ENCODE assay signal across 10 mouse cellular contexts in genomic region chr17:3338821-3339220, GRCm38 (mm10). TPM values are rescaled to one million over a fixed set of nuclear protein-coding genes. Genes with fewer than 3 reads are reported as not detected.
DNase-seq lines count a peak whose midpoint lies in the region; ATAC-seq and TF ChIP-seq lines count a peak whose summit lies in the region.
"Had no signal": no experiment of that assay in that cellular context is flagged by ENCODE, and none has a peak within 500 bp of the region (broad histone marks: within the 10 kb centered on the region; RNA-seq: fewer than 3 reads in every experiment).

No protein-coding gene starts in this region.

- no peak for TF ChIP-seq EP300 in stomach, postnatal 0 days (optimal IDR thresholded peaks at IDR 0.05)
- no peak for TF ChIP-seq EP300 in liver, postnatal 0 days (IDR thresholded peaks at IDR 0.05; ENCODE audit: low read depth)

- peaks cover 17% of the 10 kb centered on the region for H3K4me1 ChIP-seq in intestine, embryonic 14.5 days (replicated peaks; ENCODE audit: control insufficient read depth, insufficient read depth, low read length)
- no peaks in the 10 kb centered on the region for H3K4me1 ChIP-seq in intestine, postnatal 0 days (replicated peaks; ENCODE audit: control insufficient read depth, insufficient read depth, low read length)
- H3K4me1 ChIP-seq in stomach, embryonic 14.5 days (ENCODE audit: control insufficient read depth, insufficient read depth, low read length), result peaks cover 7% of the 10 kb centered on the region; the same call in 1 of the 2 replicates
- H3K4me1 ChIP-seq in stomach, postnatal 0 days (replicated peaks; ENCODE audit: control insufficient read depth, insufficient read depth), result no peaks in the 10 kb centered on the region
- peaks cover 48% of the 10 kb centered on the region for H3K4me1 ChIP-seq in limb, embryonic 14.5 days (ENCODE audit: control insufficient read depth, insufficient read depth, low read length)
- no peaks in the 10 kb centered on the region for H3K4me1 ChIP-seq in liver, postnatal 0 days (ENCODE audit: insufficient read depth)
- H3K4me1 ChIP-seq: liver, embryonic 13.5 days had no signal

- DNase-seq in intestine, embryonic 14.5 days (ENCODE audit: low spot score), result no peak
- no peak for DNase-seq in stomach, postnatal 0 days (ENCODE audit: low spot score)
- DNase-seq in limb, embryonic 14.5 days (ENCODE audit: low spot score), result peak; percentile 38
- no peak for DNase-seq in liver, postnatal 0 days
- no peak for DNase-seq in thymus, postnatal 0 days (ENCODE audit: low spot score)
- DNase-seq in urinary bladder, postnatal 4 days (ENCODE audit: low spot score in 2 of 2), result no peak
- DNase-seq: kidney, postnatal 25 days; liver, embryonic 13.5 days had no signal

- no peak overlapping the region for H3K27ac ChIP-seq in intestine, embryonic 14.5 days (ENCODE audit: low read depth)
- no peak overlapping the region for H3K27ac ChIP-seq in intestine, postnatal 0 days (ENCODE audit: low read depth, low read length)
- no peak overlapping the region for H3K27ac ChIP-seq in stomach, embryonic 14.5 days (ENCODE audit: low read length)
- H3K27ac ChIP-seq in stomach, postnatal 0 days (replicated peaks), result no peak overlapping the region
- H3K27ac ChIP-seq in limb, embryonic 14.5 days (replicated peaks; ENCODE audit: low read depth, low read length), result no peak overlapping the region
- no peak overlapping the region for H3K27ac ChIP-seq in liver, postnatal 0 days (ENCODE audit: low read depth)
- H3K27ac ChIP-seq: liver, embryonic 13.5 days had no signal

- H3K9me3 ChIP-seq in intestine, embryonic 14.5 days (ENCODE audit: control insufficient read depth, low read length), result no peaks in the 10 kb centered on the region
- H3K9me3 ChIP-seq in intestine, postnatal 0 days (ENCODE audit: control insufficient read depth), result no peaks in the 10 kb centered on the region
- no peaks in the 10 kb centered on the region for H3K9me3 ChIP-seq in stomach, embryonic 14.5 days (ENCODE audit: control insufficient read depth, low read depth, low read length)
- H3K9me3 ChIP-seq in stomach, postnatal 0 days (ENCODE audit: control insufficient read depth, low read length), result no peaks in the 10 kb centered on the region
- no peaks in the 10 kb centered on the region for H3K9me3 ChIP-seq in limb, embryonic 14.5 days (ENCODE audit: control insufficient read depth, low read length)
- no peaks in the 10 kb centered on the region for H3K9me3 ChIP-seq in liver, postnatal 0 days (ENCODE audit: low read length)
- H3K9me3 ChIP-seq: liver, embryonic 13.5 days had no signal

- H3K27me3 ChIP-seq in intestine, embryonic 14.5 days (replicated peaks; ENCODE audit: control insufficient read depth, insufficient read depth, low read length), result no peaks in the 10 kb centered on the region
- no peaks in the 10 kb centered on the region for H3K27me3 ChIP-seq in intestine, postnatal 0 days (replicated peaks; ENCODE audit: control insufficient read depth, insufficient read depth, low read length)
- H3K27me3 ChIP-seq in stomach, embryonic 14.5 days (ENCODE audit: control insufficient read depth, insufficient read depth, low read length), result no peaks in the 10 kb centered on the region
- no peaks in the 10 kb centered on the region for H3K27me3 ChIP-seq in stomach, postnatal 0 days (ENCODE audit: control insufficient read depth, insufficient read depth, low read length)
- no peaks in the 10 kb centered on the region for H3K27me3 ChIP-seq in limb, embryonic 14.5 days (ENCODE audit: control insufficient read depth, insufficient read depth, low read length)
- H3K27me3 ChIP-seq in liver, postnatal 0 days (ENCODE audit: insufficient read depth, low read length), result no peaks in the 10 kb centered on the region
- H3K27me3 ChIP-seq: liver, embryonic 13.5 days had no signal

- no peak for TF ChIP-seq POLR2A in limb, embryonic 14.5 days (IDR thresholded peaks at IDR 0.05; ENCODE audit: borderline replicate concordance, extremely low read depth, insufficient read depth, insufficient read length)

- H3K4me2 ChIP-seq in intestine, embryonic 14.5 days (ENCODE audit: low read length), result no peak overlapping the region
- no peak overlapping the region for H3K4me2 ChIP-seq in intestine, postnatal 0 days (replicated peaks; ENCODE audit: low read depth)
- no peak overlapping the region for H3K4me2 ChIP-seq in stomach, embryonic 14.5 days (replicated peaks; ENCODE audit: low read depth, low read length)
- no peak overlapping the region for H3K4me2 ChIP-seq in stomach, postnatal 0 days (replicated peaks; ENCODE audit: low read depth)
- H3K4me2 ChIP-seq in limb, embryonic 14.5 days (replicated peaks; ENCODE audit: low read depth, low read length, severe bottlenecking), result no peak overlapping the region
- H3K4me2 ChIP-seq in liver, postnatal 0 days (ENCODE audit: low read depth, low read length), result no peak overlapping the region
- H3K4me2 ChIP-seq: liver, embryonic 13.5 days had no signal

- peak; percentile 47; the same call in 1 of the 2 replicates for ATAC-seq in intestine, embryonic 14.5 days (replicated peaks; ENCODE audit: low FRiP score, low TSS enrichment, low read depth)
- ATAC-seq in intestine, postnatal 0 days, result no peak
- ATAC-seq in stomach, embryonic 14.5 days (ENCODE audit: insufficient number of reproducible peaks, insufficient read depth, low FRiP score, low read depth), result peak; percentile 46; the same call in 1 of the 2 replicates
- no peak for ATAC-seq in stomach, postnatal 0 days (ENCODE audit: low FRiP score, low TSS enrichment)
- peak; percentile 65; the same call in 1 of the 2 replicates for ATAC-seq in limb, embryonic 14.5 days (ENCODE audit: low FRiP score, low read depth)
- ATAC-seq in liver, postnatal 0 days, result no peak

- H3K9ac ChIP-seq in intestine, embryonic 14.5 days (ENCODE audit: low read length), result no peak overlapping the region
- no peak overlapping the region for H3K9ac ChIP-seq in intestine, postnatal 0 days (ENCODE audit: low read depth, low read length)
- H3K9ac ChIP-seq in stomach, embryonic 14.5 days (replicated peaks; ENCODE audit: low read depth, low read length), result no peak overlapping the region
- no peak overlapping the region for H3K9ac ChIP-seq in stomach, postnatal 0 days (ENCODE audit: low read length)
- no peak overlapping the region for H3K9ac ChIP-seq in limb, embryonic 14.5 days (ENCODE audit: low read depth, low read length, severe bottlenecking)
- H3K9ac ChIP-seq in liver, postnatal 0 days (replicated peaks), result no peak overlapping the region
- H3K9ac ChIP-seq: liver, embryonic 13.5 days had no signal

- H3K4me3 ChIP-seq in intestine, embryonic 14.5 days (ENCODE audit: low read depth, low read length), result no peak overlapping the region
- no peak overlapping the region for H3K4me3 ChIP-seq in intestine, postnatal 0 days (ENCODE audit: low read depth, low read length)
- no peak overlapping the region for H3K4me3 ChIP-seq in stomach, embryonic 14.5 days (ENCODE audit: low read depth, low read length)
- no peak overlapping the region for H3K4me3 ChIP-seq in stomach, postnatal 0 days (ENCODE audit: low read depth, low read length)
- H3K4me3 ChIP-seq in limb, embryonic 14.5 days (replicated peaks; ENCODE audit: low read length), result no peak overlapping the region
- no peak overlapping the region for H3K4me3 ChIP-seq in liver, postnatal 0 days (ENCODE audit: low read depth, low read length)
- H3K4me3 ChIP-seq: liver, embryonic 13.5 days had no signal

- WGBS in intestine, embryonic 14.5 days, result 43% methylated on average over 7 of the region's 7 CpGs
- 66% methylated on average over 7 of the region's 7 CpGs for WGBS in intestine, postnatal 0 days
- 32% methylated on average over 7 of the region's 7 CpGs for WGBS in stomach, embryonic 14.5 days
- 49% methylated on average over 7 of the region's 7 CpGs for WGBS in stomach, postnatal 0 days
- 33% methylated on average over 7 of the region's 7 CpGs for WGBS in limb, embryonic 14.5 days
- 82% methylated on average over 7 of the region's 7 CpGs for WGBS in liver, postnatal 0 days (ENCODE audit: insufficient replicate concordance)

- no peaks in the 10 kb centered on the region for H3K36me3 ChIP-seq in intestine, embryonic 14.5 days (ENCODE audit: control insufficient read depth, insufficient read depth, low read length)
- no peaks in the 10 kb centered on the region for H3K36me3 ChIP-seq in intestine, postnatal 0 days (ENCODE audit: control insufficient read depth, insufficient read depth)
- no peaks in the 10 kb centered on the region for H3K36me3 ChIP-seq in stomach, embryonic 14.5 days (ENCODE audit: control insufficient read depth, insufficient read depth, low read length)
- no peaks in the 10 kb centered on the region for H3K36me3 ChIP-seq in stomach, postnatal 0 days (ENCODE audit: control insufficient read depth, insufficient read depth, low read length)
- no peaks in the 10 kb centered on the region for H3K36me3 ChIP-seq in limb, embryonic 14.5 days (ENCODE audit: control insufficient read depth, insufficient read depth, low read length)
- H3K36me3 ChIP-seq in liver, postnatal 0 days (replicated peaks; ENCODE audit: insufficient read depth, low read length), result no peaks in the 10 kb centered on the region
- H3K36me3 ChIP-seq: liver, embryonic 13.5 days had no signal

- TF ChIP-seq CTCF in intestine, postnatal 0 days (IDR thresholded peaks at IDR 0.05; ENCODE audit: low read depth), result no peak
- TF ChIP-seq CTCF in stomach, postnatal 0 days (IDR thresholded peaks at IDR 0.05; ENCODE audit: low read depth), result no peak
- TF ChIP-seq CTCF in liver, postnatal 0 days (IDR thresholded peaks at IDR 0.05; ENCODE audit: low read depth), result no peak

RNA-seq across cellular contexts. Expression of gene Tiam2, which starts 12.4 kb away (rescaled TPM):
- 5.7 and 6.1 TPM in 2 replicates for polyA plus RNA-seq in intestine, embryonic 14.5 days (2014; fragmentation: Nextera tagmentation; extraction: Ambion mirVana)
- polyA plus RNA-seq in intestine, postnatal 0 days (2015; fragmentation: Nextera tagmentation; extraction: Ambion mirVana), result 1.9 and 2.1 TPM in 2 replicates
- 6.5 and 6.6 TPM in 2 replicates for polyA plus RNA-seq in stomach, embryonic 14.5 days (2014; fragmentation: Nextera tagmentation; extraction: Ambion mirVana)
- polyA plus RNA-seq in stomach, postnatal 0 days (2015; fragmentation: Nextera tagmentation; extraction: Ambion mirVana), result 1.2 and 1.6 TPM in 2 replicates
- polyA plus RNA-seq in limb, embryonic 14.5 days (2012; rRNA removed), result 22.3 and 25.9 TPM in 2 replicates
- polyA plus RNA-seq in limb, embryonic 14.5 days (2014; fragmentation: Nextera tagmentation; extraction: Ambion mirVana), result 21.1 and 25.6 TPM in 2 replicates
- 0.54 and 0.56 TPM in 2 replicates for polyA plus RNA-seq in liver, postnatal 0 days (2015; fragmentation: Nextera tagmentation; extraction: Ambion mirVana)
- 0.49 and 0.51 TPM in 2 replicates for polyA plus RNA-seq in thymus, postnatal 0 days (2015; fragmentation: Nextera tagmentation; extraction: Ambion mirVana)

Comparison
In these comparisons a context has a peak if more than half of its experiments do, and no peak if none do; other contexts are left out.
1. ATAC-seq: peak in intestine, embryonic 14.5 days (single experiment), stomach, embryonic 14.5 days (single experiment) and limb, embryonic 14.5 days (single experiment); none in intestine, postnatal 0 days (single experiment), stomach, postnatal 0 days (single experiment) and liver, postnatal 0 days (single experiment).